Mouse (Mus musculus) lung, postnatal 0 days (tissue): ENCODE measurements around the gene Actn4.

ENCODE experiments used
- CTCF ChIP-seq: IDR thresholded peaks from 2 replicates; pipeline ENCODE4 v1.5.1; 2016; ENCODE audit warnings: antibody characterized with exemption, mild to moderate bottlenecking
- EP300 ChIP-seq: IDR thresholded peaks from 2 replicates; pipeline ENCODE4 v1.6.1; 2016; ENCODE audit warnings: antibody characterized with exemption, mild to moderate bottlenecking, control low read depth

GRCm38 (mm10) chr7:28886486-28886885 is 75.7 kb downstream of the Actn4 start:
- TF ChIP-seq EP300 (no peak), CTCF (no peak)
